Mouse (Mus musculus) limb, embryonic 10.5 days (tissue): ENCODE data around the gene B4galnt4. TPM values are rescaled to one million over a fixed set of nuclear protein-coding genes. Genes with fewer than 3 reads are reported as not detected.
"Not testable (repeated sequence)": the region's sequence is repeated elsewhere in the genome, so short reads cannot be mapped to it uniquely, and the experiment has no call there.

Source experiments
- DNase-seq: peaks from one replicate; pipeline ENCODE4 v3.0.0-alpha.2; 2017; ENCODE audit warnings: low spot score
- H3K27ac ChIP-seq: fragments of 300-500 bp; sonication (generic); 2 replicates; pipeline ENCODE4 v1.5.1; 2016; ENCODE audit warnings: mild to moderate bottlenecking
- H3K27me3 ChIP-seq: fragments of 300-500 bp; sonication (generic); 2 replicates; pipeline ENCODE4 v1.6.1; 2016; ENCODE audit warnings: low read depth, mild to moderate bottlenecking; ENCODE audit not compliant: poor library complexity, severe bottlenecking
- H3K36me3 ChIP-seq: fragments of 300-500 bp; sonication (generic); 2 replicates; pipeline ENCODE4 v1.6.1; 2016; ENCODE audit warnings: mild to moderate bottlenecking, moderate library complexity
- H3K4me1 ChIP-seq: fragments of 300-500 bp; sonication (generic); 2 replicates; pipeline ENCODE4 v1.6.1; 2016
- H3K4me3 ChIP-seq: fragments of 300-500 bp; sonication (generic); 2 replicates; pipeline ENCODE4 v1.5.1; 2016; ENCODE audit warnings: mild to moderate bottlenecking, moderate library complexity
- H3K9me3 ChIP-seq: fragments of 300-500 bp; sonication (generic); replicated peaks from 2 replicates; pipeline ENCODE4 v1.6.1; 2016; ENCODE audit warnings: mild to moderate bottlenecking
- WGBS: fragments of 180-500 bp; shearing (Covaris S2); methylation state at CpG from one replicate; pipeline ENCODE4 v1.1.7; 2016; 5-methylcytosine and 5-hydroxymethylcytosine counted together
- polyA plus RNA-seq: library from polyadenylated mRNA; unstranded; fragments of >200 nt; fragmentation: Nextera tagmentation; extraction: Ambion mirVana; gene quantifications from 2 replicates; pipeline ENCODE4 v1.2.1, GENCODE M21; 2016

Gene B4galnt4
- polyA plus RNA-seq = 26.2 and 30.7 TPM in 2 replicates

- H3K27ac ChIP-seq = peak within 1 kb of the TSS; percentile 98
- 2% methylated on average over 72 of the region's 72 CpGs for WGBS
- peaks cover 26% of the 10 kb centered on the region for H3K4me1 ChIP-seq
- peaks cover 51% of the 10 kb centered on the region for H3K36me3 ChIP-seq
- H3K27me3 ChIP-seq = 0 out of 2 replicates have a peak, but pooled peaks cover 5% of the 10 kb centered on the region
- H3K4me3 ChIP-seq = peak within 1 kb of the TSS; percentile 90
- 0 out of 2 replicates have a peak, but pooled peaks cover 2% of the 10 kb centered on the region for H3K9me3 ChIP-seq
- DNase-seq = peak; percentile 91
Observed at GRCm38 (mm10) chr7:141060426-141061242, at the start of gene B4galnt4. Gene B4galnt4 (plus strand): TSS chr7:141061104.

- peak overlapping the region; percentile 53; the same call in 1 of the 2 replicates for H3K4me3 ChIP-seq
- peaks cover 35% of the 10 kb centered on the region for H3K4me1 ChIP-seq
- 81% methylated on average over 7 of the region's 7 CpGs for WGBS
Observed at GRCm38 (mm10) chr7:141011238-141011770, 49.6 kb upstream of the B4galnt4 start.

GRCm38 (mm10) chr7:141016707-141017697 is 43.9 kb upstream of the B4galnt4 start:
- Histone ChIP-seq H3K9me3 (no peaks in the 10 kb centered on the region), H3K27ac (no peak overlapping the region), H3K36me3 (no peaks in the 10 kb centered on the region), H3K4me3 (no peak overlapping the region), H3K4me1 (no peaks in the 10 kb centered on the region), H3K27me3 (no peaks in the 10 kb centered on the region)
- WGBS = 89% methylated on average over 10 of the region's 10 CpGs
- no peak for DNase-seq

More at GRCm38 (mm10) chr7:141011238-141011770, 49.6 kb upstream of the B4galnt4 start:
- Histone ChIP-seq H3K27me3 (no peaks in the 10 kb centered on the region), H3K27ac (peak overlapping the region; percentile 84), H3K36me3 (no peaks in the 10 kb centered on the region), H3K9me3 (no peaks in the 10 kb centered on the region)
- no peak for DNase-seq

- not testable (repeated sequence) for H3K4me3 ChIP-seq, H3K9me3 ChIP-seq, H3K36me3 ChIP-seq, H3K27ac ChIP-seq, H3K27me3 ChIP-seq, H3K4me1 ChIP-seq, DNase-seq
- WGBS = 93% methylated on average over 1 of the region's 1 CpGs
Observed at GRCm38 (mm10) chr7:141017824-141018223, 43.1 kb upstream of the B4galnt4 start, which contains the start of gene Ifitm6. Gene Ifitm6 (minus strand): TSS chr7:141017924.

- H3K27ac ChIP-seq = no peak overlapping the region
- H3K4me1 ChIP-seq = no peaks in the 10 kb centered on the region
- no peak for DNase-seq
- H3K27me3 ChIP-seq = no peaks in the 10 kb centered on the region
- WGBS = 93% methylated on average over 5 of the region's 5 CpGs
- H3K9me3 ChIP-seq = no peaks in the 10 kb centered on the region
- H3K36me3 ChIP-seq = no peaks in the 10 kb centered on the region
- H3K4me3 ChIP-seq = no peak overlapping the region
Observed at GRCm38 (mm10) chr7:141019028-141019427, 41.9 kb upstream of the B4galnt4 start.

- H3K4me1 ChIP-seq = peaks cover 8% of the 10 kb centered on the region
- WGBS = 85% methylated on average over 14 of the region's 14 CpGs
Observed at GRCm38 (mm10) chr7:141021489-141022449, 39.1 kb upstream of the B4galnt4 start.

GRCm38 (mm10) chr7:141024865-141025838 is 35.8 kb upstream of the B4galnt4 start:
- WGBS = 42% methylated on average over 6 of the region's 6 CpGs
- no peaks in the 10 kb centered on the region for H3K27me3 ChIP-seq
- DNase-seq = no peak
- no peak overlapping the region for H3K4me3 ChIP-seq
- no peaks in the 10 kb centered on the region for H3K36me3 ChIP-seq
- H3K4me1 ChIP-seq = peaks cover 8% of the 10 kb centered on the region
- H3K9me3 ChIP-seq = no peaks in the 10 kb centered on the region
- H3K27ac ChIP-seq = peak overlapping the region; percentile 10; the same call in 1 of the 2 replicates

More at GRCm38 (mm10) chr7:141021489-141022449, 39.1 kb upstream of the B4galnt4 start:
- no peak for DNase-seq
- Histone ChIP-seq H3K27me3 (no peaks in the 10 kb centered on the region), H3K4me3 (no peak overlapping the region), H3K27ac (no peak overlapping the region), H3K36me3 (no peaks in the 10 kb centered on the region), H3K9me3 (no peaks in the 10 kb centered on the region)

- Histone ChIP-seq H3K9me3 (no peaks in the 10 kb centered on the region), H3K27me3 (no peaks in the 10 kb centered on the region), H3K4me3 (no peak overlapping the region), H3K27ac (no peak overlapping the region), H3K4me1 (peaks cover 8% of the 10 kb centered on the region), H3K36me3 (no peaks in the 10 kb centered on the region)
- 59% methylated on average over 6 of the region's 6 CpGs for WGBS
- no peak for DNase-seq
Observed at GRCm38 (mm10) chr7:141026097-141026739, 34.7 kb upstream of the B4galnt4 start.

GRCm38 (mm10) chr7:141026740-141027098 is 34.2 kb upstream of the B4galnt4 start:
- Histone ChIP-seq H3K27me3 (no peaks in the 10 kb centered on the region), H3K4me3 (no peak overlapping the region), H3K4me1 (peaks cover 8% of the 10 kb centered on the region), H3K9me3 (no peaks in the 10 kb centered on the region), H3K36me3 (no peaks in the 10 kb centered on the region), H3K27ac (no peak overlapping the region)
- no peak for DNase-seq
- 72% methylated on average over 5 of the region's 5 CpGs for WGBS

GRCm38 (mm10) chr7:141028831-141029230 is 32.1 kb upstream of the B4galnt4 start, which contains the start of gene Gm17387:
Gene Gm17387 (plus strand): TSS chr7:141029131.
- no peak within 1 kb of the TSS for H3K4me3 ChIP-seq
- WGBS = 86% methylated on average over 2 of the region's 2 CpGs
- no peak for DNase-seq
- peaks cover 17% of the 10 kb centered on the region for H3K4me1 ChIP-seq
- H3K27ac ChIP-seq = no peak within 1 kb of the TSS
- no peaks in the 10 kb centered on the region for H3K36me3 ChIP-seq
- no peaks in the 10 kb centered on the region for H3K9me3 ChIP-seq
- H3K27me3 ChIP-seq = no peaks in the 10 kb centered on the region
